Mouse (Mus musculus) hindbrain, embryonic 12.5 days (tissue): Measurements from ENCODE around the gene Tead2. TPM values are rescaled to one million over a fixed set of nuclear protein-coding genes. Genes with fewer than 3 reads are reported as not detected.

ENCODE experiments used
- ATAC-seq: fragments of 200-750 bp; cut with Nextera tagmentation; 2 replicates; pipeline ENCODE4 v1.8.0; 2017; ENCODE audit warnings: moderate TSS enrichment; ENCODE audit not compliant: low FRiP score
- H3K27ac ChIP-seq: fragments of 300-500 bp; sonication (generic); 2 replicates; pipeline ENCODE4 v1.5.1; 2016; ENCODE audit warnings: mild to moderate bottlenecking
- H3K27me3 ChIP-seq: fragments of 300-500 bp; sonication (generic); 2 replicates; pipeline ENCODE4 v1.6.1; 2016; ENCODE audit warnings: mild to moderate bottlenecking
- H3K36me3 ChIP-seq: fragments of 300-500 bp; sonication (generic); 2 replicates; pipeline ENCODE4 v1.6.1; 2016; ENCODE audit warnings: mild to moderate bottlenecking
- H3K4me1 ChIP-seq: fragments of 300-500 bp; sonication (generic); 2 replicates; pipeline ENCODE4 v1.6.1; 2016
- H3K4me2 ChIP-seq: fragments of 300-500 bp; sonication (generic); replicated peaks from 2 replicates; pipeline ENCODE4 v1.6.1; 2016; ENCODE audit warnings: mild to moderate bottlenecking
- H3K4me3 ChIP-seq: fragments of 300-500 bp; sonication (generic); 2 replicates; pipeline ENCODE4 v1.5.1; 2016; ENCODE audit warnings: mild to moderate bottlenecking
- H3K9ac ChIP-seq: fragments of 300-500 bp; sonication (generic); 2 replicates; pipeline ENCODE4 v1.6.1; 2016; ENCODE audit warnings: mild to moderate bottlenecking, moderate library complexity
- H3K9me3 ChIP-seq: fragments of 300-500 bp; sonication (generic); replicated peaks from 2 replicates; pipeline ENCODE4 v1.6.1; 2016; ENCODE audit warnings: mild to moderate bottlenecking
- WGBS: fragments of 180-500 bp; shearing (Covaris S2); methylation state at CpG from one replicate; pipeline ENCODE4 v1.1.7; 2016; 5-methylcytosine and 5-hydroxymethylcytosine counted together
- polyA plus RNA-seq: library from polyadenylated mRNA; unstranded; fragments of >200 nt; fragmentation: Nextera tagmentation; extraction: Ambion mirVana; gene quantifications from 2 replicates; pipeline ENCODE4 v1.2.1, GENCODE M21; 2016

The Tead2 gene
- polyA plus RNA-seq, 1 experiment from 2014 or later = 208 TPM

- Histone ChIP-seq H3K27me3 (peaks cover 30% of the 10 kb centered on the region), H3K9me3 (no peaks in the 10 kb centered on the region), H3K36me3 (no peaks in the 10 kb centered on the region), H3K27ac (no peak overlapping the region), H3K4me1 (peaks cover 12% of the 10 kb centered on the region), H3K4me3 (no peak overlapping the region), H3K9ac (no peak overlapping the region), H3K4me2 (no peak overlapping the region)
- 77% methylated on average over 10 of the region's 10 CpGs for WGBS
- ATAC-seq = no peak
These were observed 4.5 kb upstream of the Tead2 start for GRCm38 (mm10) chr7:45211070-45211469.

- Histone ChIP-seq H3K9ac (no peak within 1 kb of the TSS), H3K27me3 (peaks cover 30% of the 10 kb centered on the region), H3K4me3 (peak within 1 kb of the TSS; percentile 10; the same call in 1 of the 2 replicates), H3K9me3 (no peaks in the 10 kb centered on the region), H3K27ac (no peak within 1 kb of the TSS), H3K36me3 (no peaks in the 10 kb centered on the region), H3K4me2 (0 out of 2 replicates have a peak within 1 kb of the TSS, but pooled peaks have one; percentile 9), H3K4me1 (peaks cover 14% of the 10 kb centered on the region)
- ATAC-seq = no peak
- WGBS = 7% methylated on average over 17 of the region's 17 CpGs
These were observed 3.7 kb upstream of the Tead2 start, which contains the start of gene Dkkl1 for GRCm38 (mm10) chr7:45211851-45212251. Gene Dkkl1, minus strand, starts transcription at chr7:45212147.

- peaks cover 30% of the 10 kb centered on the region for H3K27me3 ChIP-seq
- no peak overlapping the region for H3K27ac ChIP-seq
- H3K9ac ChIP-seq = no peak overlapping the region
- no peaks in the 10 kb centered on the region for H3K9me3 ChIP-seq
- no peak overlapping the region for H3K4me2 ChIP-seq
- 76% methylated on average over 7 of the region's 7 CpGs for WGBS
- H3K36me3 ChIP-seq = no peaks in the 10 kb centered on the region
- H3K4me3 ChIP-seq = 0 out of 2 replicates have a peak overlapping the region, but pooled peaks have one; percentile 10
- ATAC-seq = no peak
- H3K4me1 ChIP-seq = peaks cover 19% of the 10 kb centered on the region
These were observed 3.2 kb upstream of the Tead2 start for GRCm38 (mm10) chr7:45212356-45212755.

- no peak for ATAC-seq
- no peak overlapping the region for H3K9ac ChIP-seq
- WGBS = 55% methylated on average over 5 of the region's 5 CpGs
- H3K4me2 ChIP-seq = no peak overlapping the region
- H3K4me3 ChIP-seq = no peak overlapping the region
- peaks cover 29% of the 10 kb centered on the region for H3K4me1 ChIP-seq
- no peaks in the 10 kb centered on the region for H3K9me3 ChIP-seq
- H3K27ac ChIP-seq = no peak overlapping the region
- H3K27me3 ChIP-seq = peaks cover 30% of the 10 kb centered on the region
- peaks cover 9% of the 10 kb centered on the region; the same call in 1 of the 2 replicates for H3K36me3 ChIP-seq
These were observed 1.8 kb upstream of the Tead2 start for GRCm38 (mm10) chr7:45213708-45214107.

GRCm38 (mm10) chr7:45216442-45217183, 1.1 kb downstream of the Tead2 start:
- H3K27ac ChIP-seq = peak overlapping the region; percentile 91
- H3K36me3 ChIP-seq = peaks cover 36% of the 10 kb centered on the region
- ATAC-seq = peak; percentile 83
- peak overlapping the region; percentile 70 for H3K4me3 ChIP-seq
- peaks cover 9% of the 10 kb centered on the region for H3K27me3 ChIP-seq
- H3K4me1 ChIP-seq = peaks cover 42% of the 10 kb centered on the region
- H3K9me3 ChIP-seq = no peaks in the 10 kb centered on the region
- H3K9ac ChIP-seq = peak overlapping the region; percentile 83
- WGBS = 1% methylated on average over 13 of the region's 13 CpGs
- H3K4me2 ChIP-seq = peak overlapping the region; percentile 79

GRCm38 (mm10) chr7:45221680-45222079, 6.1 kb downstream of the Tead2 start:
- H3K36me3 ChIP-seq = peaks cover 84% of the 10 kb centered on the region

GRCm38 (mm10) chr7:45224826-45225225, 9.3 kb downstream of the Tead2 start:
- Histone ChIP-seq H3K4me3 (no peak overlapping the region), H3K4me1 (peaks cover 6% of the 10 kb centered on the region; the same call in 1 of the 2 replicates), H3K9me3 (no peaks in the 10 kb centered on the region), H3K4me2 (no peak overlapping the region), H3K36me3 (peaks cover 93% of the 10 kb centered on the region), H3K27me3 (no peaks in the 10 kb centered on the region), H3K27ac (no peak overlapping the region), H3K9ac (no peak overlapping the region)
- ATAC-seq = no peak
- WGBS = 96% methylated on average over 7 of the region's 7 CpGs

More at GRCm38 (mm10) chr7:45221680-45222079, 6.1 kb downstream of the Tead2 start:
- WGBS = 80% methylated on average over 2 of the region's 2 CpGs
- no peak for ATAC-seq
- Histone ChIP-seq H3K4me3 (no peak overlapping the region), H3K27ac (no peak overlapping the region), H3K4me2 (no peak overlapping the region), H3K27me3 (no peaks in the 10 kb centered on the region), H3K9me3 (no peaks in the 10 kb centered on the region), H3K9ac (no peak overlapping the region), H3K4me1 (peaks cover 32% of the 10 kb centered on the region)

GRCm38 (mm10) chr7:45226421-45226820, 10.9 kb downstream of the Tead2 start:
- Histone ChIP-seq H3K9ac (no peak overlapping the region), H3K9me3 (no peaks in the 10 kb centered on the region)

GRCm38 (mm10) chr7:45228548-45228947, 13.0 kb downstream of the Tead2 start:
- H3K4me2 ChIP-seq = no peak overlapping the region
- 95% methylated on average over 18 of the region's 18 CpGs for WGBS
- H3K9me3 ChIP-seq = no peaks in the 10 kb centered on the region
- H3K27me3 ChIP-seq = peaks cover 3% of the 10 kb centered on the region; the same call in 1 of the 2 replicates
- ATAC-seq = no peak
- H3K27ac ChIP-seq = no peak overlapping the region
- peaks cover 85% of the 10 kb centered on the region for H3K36me3 ChIP-seq
- peaks cover 11% of the 10 kb centered on the region for H3K4me1 ChIP-seq
- no peak overlapping the region for H3K9ac ChIP-seq
- no peak overlapping the region for H3K4me3 ChIP-seq

More at GRCm38 (mm10) chr7:45226421-45226820, 10.9 kb downstream of the Tead2 start:
- H3K36me3 ChIP-seq = peaks cover 87% of the 10 kb centered on the region
- H3K4me2 ChIP-seq = no peak overlapping the region
- WGBS = 95% methylated on average over 5 of the region's 5 CpGs
- H3K27ac ChIP-seq = no peak overlapping the region
- no peak for ATAC-seq
- H3K4me1 ChIP-seq = no peaks in the 10 kb centered on the region
- no peak overlapping the region for H3K4me3 ChIP-seq
- H3K27me3 ChIP-seq = peaks cover 3% of the 10 kb centered on the region; the same call in 1 of the 2 replicates

- Histone ChIP-seq H3K4me3 (no peak overlapping the region), H3K27me3 (peaks cover 3% of the 10 kb centered on the region; the same call in 1 of the 2 replicates), H3K27ac (no peak overlapping the region), H3K9me3 (no peaks in the 10 kb centered on the region), H3K4me1 (peaks cover 16% of the 10 kb centered on the region), H3K4me2 (no peak overlapping the region), H3K9ac (no peak overlapping the region), H3K36me3 (peaks cover 81% of the 10 kb centered on the region)
- WGBS = 92% methylated on average over 8 of the region's 8 CpGs
- no peak for ATAC-seq
These were observed 13.5 kb downstream of the Tead2 start for GRCm38 (mm10) chr7:45229046-45229445.

- no peaks in the 10 kb centered on the region for H3K9me3 ChIP-seq
- H3K27me3 ChIP-seq = peaks cover 4% of the 10 kb centered on the region
- peaks cover 75% of the 10 kb centered on the region for H3K36me3 ChIP-seq
- no peak overlapping the region for H3K4me3 ChIP-seq
- H3K27ac ChIP-seq = no peak overlapping the region
- H3K4me1 ChIP-seq = peaks cover 21% of the 10 kb centered on the region
- no peak for ATAC-seq
- H3K4me2 ChIP-seq = no peak overlapping the region
- WGBS = 84% methylated on average over 7 of the region's 7 CpGs
- no peak overlapping the region for H3K9ac ChIP-seq
These were observed 14.1 kb downstream of the Tead2 start for GRCm38 (mm10) chr7:45229459-45230203.

- 89% methylated on average over 12 of the region's 12 CpGs for WGBS
- Histone ChIP-seq H3K9me3 (no peaks in the 10 kb centered on the region), H3K27ac (no peak overlapping the region), H3K4me1 (peaks cover 34% of the 10 kb centered on the region), H3K4me2 (no peak overlapping the region), H3K9ac (no peak overlapping the region), H3K27me3 (peaks cover 13% of the 10 kb centered on the region), H3K36me3 (peaks cover 59% of the 10 kb centered on the region), H3K4me3 (no peak overlapping the region)
- ATAC-seq = no peak
These were observed 15.6 kb downstream of the Tead2 start for GRCm38 (mm10) chr7:45231192-45231591.
